Mouse (Mus musculus): ENCODE results near the gene Syce2. TPM values are rescaled to one million over a fixed set of nuclear protein-coding genes. Genes with fewer than 3 reads are reported as not detected.

Gene Syce2
- polyA plus RNA-seq, 1 experiment from 2014 or later: 71.5 TPM

GRCm38 (mm10) chr8:84840248-84840999 is 31.5 kb upstream of the Syce2 start, which contains the start of gene Rad23a:
Gene Rad23a (minus strand): TSS chr8:84840665.
- Histone ChIP-seq H3K9ac (ENCODE audit: low read length) (peak within 1 kb of the TSS; percentile 92), H3K36me3 (ENCODE audit: control insufficient read depth, insufficient read depth, low read length) (peaks cover 79% of the 10 kb centered on the region), H3K27ac (ENCODE audit: low read depth, low read length) (peak within 1 kb of the TSS; percentile 79), H3K4me2 (ENCODE audit: low read length) (peak within 1 kb of the TSS; percentile 68), H3K4me3 (ENCODE audit: low read depth, low read length) (peak within 1 kb of the TSS; percentile 92), H3K4me1 (ENCODE audit: control insufficient read depth, insufficient read depth, low read length) (peaks cover 25% of the 10 kb centered on the region), H3K27me3 (replicated peaks; ENCODE audit: control insufficient read depth, insufficient read depth, low read length) (no peaks in the 10 kb centered on the region), H3K9me3 (replicated peaks; ENCODE audit: control insufficient read depth, low read length) (no peaks in the 10 kb centered on the region)
- peak; percentile 98 for DNase-seq (ENCODE audit: low spot score)
- ATAC-seq: peak; percentile 96
- under 1% methylated on average over 51 of the region's 55 CpGs for WGBS

GRCm38 (mm10) chr8:84841514-84841913 is 30.4 kb upstream of the Syce2 start:
- WGBS: 83% methylated on average over 1 of the region's 1 CpGs
- Histone ChIP-seq H3K4me2 (ENCODE audit: low read length) (no peak overlapping the region), H3K36me3 (ENCODE audit: control insufficient read depth, insufficient read depth, low read length) (peaks cover 73% of the 10 kb centered on the region), H3K4me3 (ENCODE audit: low read depth, low read length) (no peak overlapping the region), H3K9ac (ENCODE audit: low read length) (no peak overlapping the region), H3K4me1 (ENCODE audit: control insufficient read depth, insufficient read depth, low read length) (peaks cover 16% of the 10 kb centered on the region), H3K9me3 (replicated peaks; ENCODE audit: control insufficient read depth, low read length) (no peaks in the 10 kb centered on the region), H3K27me3 (replicated peaks; ENCODE audit: control insufficient read depth, insufficient read depth, low read length) (no peaks in the 10 kb centered on the region), H3K27ac (ENCODE audit: low read depth, low read length) (0 out of 2 replicates have a peak overlapping the region, but pooled peaks have one; percentile 36)
- DNase-seq (ENCODE audit: low spot score) (no peak), ATAC-seq (no peak)

- ATAC-seq (no peak), DNase-seq (ENCODE audit: low spot score) (no peak)
- Histone ChIP-seq H3K27ac (ENCODE audit: low read depth, low read length) (no peak overlapping the region), H3K4me3 (ENCODE audit: low read depth, low read length) (peak overlapping the region; percentile 96), H3K9me3 (replicated peaks; ENCODE audit: control insufficient read depth, low read length) (no peaks in the 10 kb centered on the region), H3K4me1 (ENCODE audit: control insufficient read depth, insufficient read depth, low read length) (peaks cover 20% of the 10 kb centered on the region), H3K4me2 (ENCODE audit: low read length) (peak overlapping the region; percentile 80), H3K36me3 (ENCODE audit: control insufficient read depth, insufficient read depth, low read length) (peaks cover 49% of the 10 kb centered on the region), H3K9ac (ENCODE audit: low read length) (peak overlapping the region; percentile 98), H3K27me3 (replicated peaks; ENCODE audit: control insufficient read depth, insufficient read depth, low read length) (no peaks in the 10 kb centered on the region)
- 95% methylated on average over 9 of the region's 9 CpGs for WGBS
These were observed 27.4 kb upstream of the Syce2 start for GRCm38 (mm10) chr8:84844397-84845070.

- Histone ChIP-seq H3K4me3 (ENCODE audit: low read depth, low read length) (peak overlapping the region; percentile 96), H3K9ac (ENCODE audit: low read length) (peak overlapping the region; percentile 98), H3K9me3 (replicated peaks; ENCODE audit: control insufficient read depth, low read length) (no peaks in the 10 kb centered on the region), H3K36me3 (ENCODE audit: control insufficient read depth, insufficient read depth, low read length) (peaks cover 49% of the 10 kb centered on the region), H3K4me2 (ENCODE audit: low read length) (peak overlapping the region; percentile 80), H3K27ac (ENCODE audit: low read depth, low read length) (no peak overlapping the region; the same call in 1 of the 2 replicates), H3K4me1 (ENCODE audit: control insufficient read depth, insufficient read depth, low read length) (peaks cover 17% of the 10 kb centered on the region), H3K27me3 (replicated peaks; ENCODE audit: control insufficient read depth, insufficient read depth, low read length) (no peaks in the 10 kb centered on the region)
- DNase-seq (ENCODE audit: low spot score): peak; percentile 46
- ATAC-seq: no peak
- 18% methylated on average over 12 of the region's 12 CpGs for WGBS
These were observed 26.4 kb upstream of the Syce2 start for GRCm38 (mm10) chr8:84845355-84846093.

- WGBS: under 1% methylated on average over 30 of the region's 30 CpGs
- no peak for DNase-seq (ENCODE audit: low spot score)
- peak overlapping the region; percentile 98 for H3K9ac ChIP-seq (ENCODE audit: low read length)
- H3K27ac ChIP-seq (ENCODE audit: low read depth, low read length): peak overlapping the region; percentile 80
- H3K27me3 ChIP-seq (replicated peaks; ENCODE audit: control insufficient read depth, insufficient read depth, low read length): no peaks in the 10 kb centered on the region
- H3K9me3 ChIP-seq (replicated peaks; ENCODE audit: control insufficient read depth, low read length): no peaks in the 10 kb centered on the region
- H3K4me2 ChIP-seq (ENCODE audit: low read length): peak overlapping the region; percentile 80
- peaks cover 47% of the 10 kb centered on the region for H3K36me3 ChIP-seq (ENCODE audit: control insufficient read depth, insufficient read depth, low read length)
- ATAC-seq: peak; percentile 38; the same call in 1 of the 2 replicates
- peaks cover 17% of the 10 kb centered on the region for H3K4me1 ChIP-seq (ENCODE audit: control insufficient read depth, insufficient read depth, low read length)
- peak overlapping the region; percentile 96 for H3K4me3 ChIP-seq (ENCODE audit: low read depth, low read length)
These were observed 25.7 kb upstream of the Syce2 start for GRCm38 (mm10) chr8:84846094-84846721.

GRCm38 (mm10) chr8:84846722-84847572 is 25.0 kb upstream of the Syce2 start, which contains the start of gene Calr:
Gene Calr (minus strand): TSS chr8:84846934.
- H3K4me1 ChIP-seq (ENCODE audit: control insufficient read depth, insufficient read depth, low read length): peaks cover 17% of the 10 kb centered on the region
- WGBS: under 1% methylated on average over 55 of the region's 55 CpGs
- peak; percentile 100 for DNase-seq (ENCODE audit: low spot score)
- peak within 1 kb of the TSS; percentile 80 for H3K27ac ChIP-seq (ENCODE audit: low read depth, low read length)
- H3K9ac ChIP-seq (ENCODE audit: low read length): peak within 1 kb of the TSS; percentile 98
- peak within 1 kb of the TSS; percentile 86 for H3K4me2 ChIP-seq (ENCODE audit: low read length)
- no peaks in the 10 kb centered on the region for H3K9me3 ChIP-seq (replicated peaks; ENCODE audit: control insufficient read depth, low read length)
- H3K27me3 ChIP-seq (replicated peaks; ENCODE audit: control insufficient read depth, insufficient read depth, low read length): no peaks in the 10 kb centered on the region
- peak; percentile 99 for ATAC-seq
- peaks cover 40% of the 10 kb centered on the region for H3K36me3 ChIP-seq (ENCODE audit: control insufficient read depth, insufficient read depth, low read length)
- peak within 1 kb of the TSS; percentile 96 for H3K4me3 ChIP-seq (ENCODE audit: low read depth, low read length)

- no peak for ATAC-seq
- Histone ChIP-seq H3K4me3 (ENCODE audit: low read depth, low read length) (peak overlapping the region; percentile 45), H3K27me3 (replicated peaks; ENCODE audit: control insufficient read depth, insufficient read depth, low read length) (no peaks in the 10 kb centered on the region), H3K27ac (ENCODE audit: low read depth, low read length) (0 out of 2 replicates have a peak overlapping the region, but pooled peaks have one; percentile 69), H3K4me1 (ENCODE audit: control insufficient read depth, insufficient read depth, low read length) (peaks cover 17% of the 10 kb centered on the region), H3K9me3 (replicated peaks; ENCODE audit: control insufficient read depth, low read length) (no peaks in the 10 kb centered on the region), H3K9ac (ENCODE audit: low read length) (peak overlapping the region; percentile 76), H3K36me3 (ENCODE audit: control insufficient read depth, insufficient read depth, low read length) (peaks cover 31% of the 10 kb centered on the region), H3K4me2 (ENCODE audit: low read length) (peak overlapping the region; percentile 86)
- DNase-seq (ENCODE audit: low spot score): no peak
- whole genome bisulfite sequencing: 53% methylated on average over 6 of the region's 6 CpGs
These were observed 24.1 kb upstream of the Syce2 start for GRCm38 (mm10) chr8:84847684-84848435.

Measured in forebrain, embryonic 14.5 days (tissue).